Mouse (Mus musculus): ENCODE measurements around the gene Myct1.
A peak's percentile ranks its signal among the peaks of the same experiment; 100 is the strongest.

Myct1 gene

GRCm38 (mm10) chr10:5615186-5616040 lies 21.8 kb downstream of the Myct1 start:
- DNase-seq (ENCODE audit: low read depth, low spot score), result no peak

- DNase-seq (ENCODE audit: low read depth, low spot score), result no peak
Observed at GRCm38 (mm10) chr10:5626268-5626667, 32.7 kb downstream of the Myct1 start.

- no peak for DNase-seq (ENCODE audit: low read depth, low spot score)
Observed at GRCm38 (mm10) chr10:5633672-5634200, 40.2 kb downstream of the Myct1 start.

GRCm38 (mm10) chr10:5634336-5634735 lies 40.8 kb downstream of the Myct1 start:
- peak; percentile 23 for DNase-seq (ENCODE audit: low read depth, low spot score)

- no peak for DNase-seq (ENCODE audit: low read depth, low spot score)
Observed at GRCm38 (mm10) chr10:5637322-5637721, 43.7 kb downstream of the Myct1 start.

GRCm38 (mm10) chr10:5639112-5639511 lies 45.5 kb downstream of the Myct1 start, which contains the start of gene Vip:
Gene Vip (plus strand): TSS chr10:5639218.
- DNase-seq (ENCODE audit: low read depth, low spot score), result no peak

All from retina, postnatal 7 days (tissue).